Mouse (Mus musculus): ENCODE measurements around the gene Slc16a9. TPM values are rescaled to one million over a fixed set of nuclear protein-coding genes. Genes with fewer than 3 reads are reported as not detected.

Gene Slc16a9
- polyA plus RNA-seq, 1 experiment from 2014 or later: 1.6 TPM

- WGBS: 92% methylated on average over 7 of the region's 7 CpGs
- ATAC-seq (ENCODE audit: low FRiP score): no peak
Measured at GRCm38 (mm10) chr10:70316856-70317255, 72.0 kb downstream of the Slc16a9 start.

DNA sequence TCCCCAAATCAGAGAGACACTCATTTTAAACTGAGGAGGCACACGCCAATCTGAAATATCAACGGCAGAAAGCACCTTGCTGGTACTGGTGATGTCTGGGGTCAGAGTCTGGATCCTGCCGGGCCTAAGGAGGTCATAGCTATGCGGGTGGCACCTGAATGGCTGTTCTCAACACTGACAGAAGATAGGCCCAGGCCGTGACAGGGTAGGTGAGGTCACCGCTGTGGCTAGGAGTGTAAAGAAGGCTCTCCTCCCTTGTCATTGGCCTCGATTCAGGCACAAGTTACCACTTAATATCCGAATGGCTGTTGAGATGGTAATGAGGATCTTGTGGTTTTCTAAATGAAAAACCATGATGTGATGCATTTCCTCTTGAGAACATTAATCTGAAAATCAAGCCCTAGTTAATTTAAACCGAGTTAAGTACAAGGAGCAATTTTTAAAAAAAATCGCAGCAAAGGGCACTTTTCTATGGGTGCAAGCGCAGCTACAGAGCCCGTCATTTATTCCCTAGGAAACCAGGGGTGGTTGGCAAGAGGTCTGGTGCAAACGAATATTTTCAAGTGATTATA is 72.6 kb downstream of the Slc16a9 start:
- H3K27me3 ChIP-seq: 0 out of 2 replicates have a peak, but pooled peaks cover 2% of the 10 kb centered on the region
- H3K4me1 ChIP-seq (replicated peaks): no peaks in the 10 kb centered on the region
- H3K9ac ChIP-seq: no peak overlapping the region
- WGBS: 77% methylated on average over 13 of the region's 13 CpGs
- H3K27ac ChIP-seq: no peak overlapping the region
- no peak for ATAC-seq (ENCODE audit: low FRiP score)
- no peak overlapping the region for H3K4me2 ChIP-seq
- H3K9me3 ChIP-seq: no peaks in the 10 kb centered on the region
- no peaks in the 10 kb centered on the region for H3K36me3 ChIP-seq
- no peak overlapping the region for H3K4me3 ChIP-seq

More at GRCm38 (mm10) chr10:70316856-70317255, 72.0 kb downstream of the Slc16a9 start:
- no peak overlapping the region for H3K4me3 ChIP-seq
- 0 out of 2 replicates have a peak, but pooled peaks cover 2% of the 10 kb centered on the region for H3K27me3 ChIP-seq
- H3K36me3 ChIP-seq: no peaks in the 10 kb centered on the region
- H3K9me3 ChIP-seq: no peaks in the 10 kb centered on the region
- H3K9ac ChIP-seq: no peak overlapping the region
- H3K27ac ChIP-seq: no peak overlapping the region
- no peaks in the 10 kb centered on the region for H3K4me1 ChIP-seq (replicated peaks)
- H3K4me2 ChIP-seq: no peak overlapping the region

DNA sequence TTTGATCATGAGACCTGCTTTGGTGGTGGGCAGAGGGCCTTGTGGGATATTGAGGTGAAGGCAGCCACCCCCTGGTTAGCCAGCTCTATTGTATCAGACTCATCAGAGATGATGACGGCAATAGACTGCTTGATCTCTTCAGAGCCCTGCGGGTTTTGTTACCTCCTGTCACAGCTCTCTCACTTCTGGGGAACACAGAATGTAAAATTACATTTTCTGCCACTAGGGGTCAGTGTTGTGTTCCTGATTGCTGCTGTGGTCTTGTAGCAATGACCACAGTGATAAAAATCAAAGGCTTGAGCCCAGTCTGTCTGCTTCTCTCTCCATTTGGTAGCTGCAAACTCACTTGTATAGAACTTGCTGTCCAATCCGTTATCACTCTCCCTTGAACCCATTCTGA is 73.7 kb downstream of the Slc16a9 start:
- Histone ChIP-seq H3K4me3 (no peak overlapping the region), H3K27me3 (no peaks in the 10 kb centered on the region), H3K27ac (no peak overlapping the region), H3K36me3 (no peaks in the 10 kb centered on the region), H3K9me3 (no peaks in the 10 kb centered on the region), H3K4me2 (no peak overlapping the region), H3K4me1 (replicated peaks) (no peaks in the 10 kb centered on the region), H3K9ac (no peak overlapping the region)
- ATAC-seq (ENCODE audit: low FRiP score): peak; percentile 68
- WGBS: 5% methylated on average over 3 of the region's 3 CpGs

DNA sequence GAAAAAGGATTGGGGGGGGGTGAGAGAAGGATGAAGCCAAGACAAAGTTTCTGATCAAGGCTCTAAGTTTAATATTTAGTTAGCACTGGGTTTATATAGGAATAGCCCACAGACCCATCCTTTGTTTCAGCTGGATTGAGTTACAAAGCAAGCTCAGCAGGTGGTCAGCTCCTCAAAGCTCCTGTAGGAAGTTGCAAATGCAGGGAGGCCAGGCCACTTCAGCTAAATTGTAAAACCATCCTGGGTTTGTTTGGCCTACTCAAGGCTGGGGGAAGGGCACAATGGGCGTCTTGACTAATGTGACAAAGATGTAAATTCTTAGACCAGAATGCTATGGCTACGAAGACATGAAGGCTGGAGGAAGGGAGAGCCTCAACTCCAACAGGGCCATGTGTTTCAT is 80.6 kb downstream of the Slc16a9 start:
- H3K4me3 ChIP-seq: no peak overlapping the region
- H3K4me2 ChIP-seq: no peak overlapping the region
- H3K9me3 ChIP-seq: no peaks in the 10 kb centered on the region
- 11% methylated on average over 2 of the region's 2 CpGs for WGBS
- H3K9ac ChIP-seq: no peak overlapping the region
- H3K27ac ChIP-seq: no peak overlapping the region
- no peaks in the 10 kb centered on the region for H3K27me3 ChIP-seq
- 0 out of 2 replicates have a peak, but pooled peaks cover 5% of the 10 kb centered on the region for H3K4me1 ChIP-seq (replicated peaks)
- no peaks in the 10 kb centered on the region for H3K36me3 ChIP-seq
- no peak for ATAC-seq (ENCODE audit: low FRiP score)

DNA sequence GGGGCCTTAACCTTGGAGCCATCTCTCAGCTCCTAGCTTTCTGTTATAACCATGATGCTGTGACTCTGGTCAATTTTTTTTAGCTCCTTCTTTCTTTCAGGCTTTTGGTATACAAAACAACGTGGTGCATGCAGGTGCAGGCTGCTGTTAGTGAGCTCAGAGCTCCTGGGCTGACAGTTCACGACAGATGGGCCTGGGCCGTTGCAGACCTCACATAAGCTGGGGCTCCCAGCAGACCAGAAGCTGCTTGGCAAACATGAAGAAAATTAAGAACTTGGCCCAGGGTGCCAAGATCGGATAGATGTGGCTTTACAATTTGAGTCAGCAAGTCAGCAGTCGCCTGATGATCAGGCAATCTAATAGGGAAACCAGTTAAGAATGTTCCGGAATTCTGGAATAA is 82.4 kb downstream of the Slc16a9 start:
- 0 out of 2 replicates have a peak, but pooled peaks cover 5% of the 10 kb centered on the region for H3K4me1 ChIP-seq (replicated peaks)
- H3K36me3 ChIP-seq: no peaks in the 10 kb centered on the region
- H3K9me3 ChIP-seq: no peaks in the 10 kb centered on the region
- H3K9ac ChIP-seq: no peak overlapping the region
- 79% methylated on average over 6 of the region's 6 CpGs for WGBS
- ATAC-seq (ENCODE audit: low FRiP score): no peak
- no peaks in the 10 kb centered on the region for H3K27me3 ChIP-seq
- no peak overlapping the region for H3K4me3 ChIP-seq
- no peak overlapping the region for H3K4me2 ChIP-seq
- peak overlapping the region; percentile 64 for H3K27ac ChIP-seq

DNA sequence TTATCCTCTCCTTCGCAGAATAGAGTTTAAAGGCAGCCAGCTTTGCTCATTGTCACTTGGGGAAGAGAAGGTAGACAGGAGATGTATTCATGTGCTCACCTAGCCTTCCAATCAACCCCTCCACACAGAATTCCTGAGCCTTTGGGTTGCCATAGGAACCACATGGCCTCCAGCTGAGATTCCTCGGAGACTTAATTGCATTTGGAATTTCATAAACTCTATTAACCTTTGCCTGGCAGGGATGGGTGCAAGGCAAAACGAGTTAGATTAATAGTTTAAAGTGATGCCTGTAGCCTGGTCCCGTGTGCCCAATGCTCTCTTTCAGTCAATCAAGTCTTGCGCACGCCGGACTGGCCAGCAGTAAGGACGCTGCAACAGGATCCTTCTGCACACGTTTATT is 83.2 kb downstream of the Slc16a9 start:
- peak overlapping the region; percentile 64; the same call in 1 of the 2 replicates for H3K27ac ChIP-seq

More for the DNA sequence above, 83.2 kb downstream of the Slc16a9 start:
- Histone ChIP-seq H3K9me3 (no peaks in the 10 kb centered on the region), H3K4me1 (replicated peaks) (0 out of 2 replicates have a peak, but pooled peaks cover 5% of the 10 kb centered on the region), H3K9ac (no peak overlapping the region), H3K4me3 (no peak overlapping the region), H3K4me2 (no peak overlapping the region), H3K36me3 (no peaks in the 10 kb centered on the region), H3K27me3 (no peaks in the 10 kb centered on the region)
- 68% methylated on average over 9 of the region's 9 CpGs for WGBS
- ATAC-seq (ENCODE audit: low FRiP score): peak; percentile 54; the same call in 1 of the 2 replicates

Other genes with a start within 250 kb of the Slc16a9 start
- 23.5 and 24.1 TPM in 2 replicates for gene Ccdc6, start 148.0 kb upstream of the Slc16a9 start, polyA plus RNA-seq (2015; fragmentation: Nextera tagmentation; extraction: Ambion mirVana)
- gene Mrln, start 40.4 kb upstream of the Slc16a9 start, polyA plus RNA-seq (2015; fragmentation: Nextera tagmentation; extraction: Ambion mirVana): 0.94 and 1.5 TPM in 2 replicates
- gene Fam13c, start 195.4 kb downstream of the Slc16a9 start, polyA plus RNA-seq (2015; fragmentation: Nextera tagmentation; extraction: Ambion mirVana): 25.5 and 26.3 TPM in 2 replicates

Data from hindbrain, embryonic 13.5 days (tissue).